Mouse (Mus musculus) cerebellum, adult (tissue): ENCODE results near the gene Gm44511.
"Not testable (repeated sequence)": the region's sequence is repeated elsewhere in the genome, so short reads cannot be mapped to it uniquely, and the experiment has no call there.

Source experiments
- ATAC-seq: cut with Nextera tagmentation; 2 replicates; pipeline ENCODE4 v1.9.2; 2017; ENCODE audit warnings: mild to moderate bottlenecking, moderate library complexity, mixed read lengths; ENCODE audit not compliant: insufficient number of reproducible peaks, low FRiP score, low TSS enrichment

The Gm44511 gene

DNA sequence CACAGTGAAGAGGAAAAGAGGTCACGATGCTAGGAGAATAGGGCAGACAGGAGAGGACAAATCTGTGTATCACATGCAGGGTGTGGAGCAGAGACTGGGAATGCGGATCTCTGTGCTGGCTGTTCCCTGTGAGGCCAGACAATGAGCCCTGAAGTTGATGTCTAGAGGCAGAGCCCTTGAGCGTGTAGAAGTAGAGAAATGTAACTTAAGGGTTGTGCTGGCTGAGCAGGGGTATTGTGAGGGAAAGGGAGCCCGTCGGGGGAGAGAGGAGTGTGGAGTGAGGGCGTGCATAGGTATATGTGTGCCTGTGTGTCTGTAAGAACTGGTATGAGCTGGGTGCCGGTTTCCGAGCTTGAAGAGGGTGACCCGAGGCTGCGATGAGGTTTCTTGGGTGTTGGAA lies 23.6 kb downstream of the Gm44511 start:
- 0 out of 2 replicates have a peak, but pooled peaks have one; percentile 16 for ATAC-seq

DNA sequence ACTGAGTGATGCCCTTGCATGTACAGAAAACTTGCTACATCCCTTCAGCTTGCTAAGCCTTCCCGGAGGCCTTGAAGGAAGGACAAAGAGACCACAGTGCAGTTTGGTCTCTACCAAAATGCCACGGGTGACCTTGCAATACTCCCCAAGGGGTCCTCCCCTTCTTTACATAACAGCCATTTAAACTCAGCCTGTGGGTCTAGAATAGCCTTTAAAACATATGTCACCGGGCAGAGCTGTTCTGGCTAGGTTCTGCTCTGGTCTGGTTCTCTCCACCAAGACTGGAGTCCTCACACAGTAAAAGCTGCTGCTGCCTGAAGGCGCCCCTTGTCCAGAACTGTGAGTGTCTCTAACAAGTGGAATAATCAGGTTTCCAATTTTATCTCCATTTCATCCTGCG lies 25.4 kb downstream of the Gm44511 start:
- ATAC-seq = not testable (repeated sequence)

DNA sequence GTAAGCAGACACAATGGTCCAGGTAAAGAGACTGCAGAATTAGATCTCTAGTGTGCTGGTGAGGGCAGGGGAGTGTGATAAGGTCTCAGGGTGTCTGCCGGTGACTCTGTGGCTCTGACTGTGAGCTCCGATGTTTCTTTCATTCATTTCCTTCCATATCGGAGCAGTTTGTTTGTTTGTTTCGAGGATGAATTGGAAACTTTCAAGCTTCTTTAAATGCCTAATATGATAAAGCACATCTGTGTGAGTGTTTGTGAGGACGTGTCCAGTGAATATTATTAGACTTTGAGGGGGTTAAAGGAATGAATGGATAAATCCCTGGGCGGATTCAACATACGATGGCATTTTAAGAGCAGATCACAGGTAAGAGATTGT lies 26.2 kb downstream of the Gm44511 start:
- no peak for ATAC-seq

DNA sequence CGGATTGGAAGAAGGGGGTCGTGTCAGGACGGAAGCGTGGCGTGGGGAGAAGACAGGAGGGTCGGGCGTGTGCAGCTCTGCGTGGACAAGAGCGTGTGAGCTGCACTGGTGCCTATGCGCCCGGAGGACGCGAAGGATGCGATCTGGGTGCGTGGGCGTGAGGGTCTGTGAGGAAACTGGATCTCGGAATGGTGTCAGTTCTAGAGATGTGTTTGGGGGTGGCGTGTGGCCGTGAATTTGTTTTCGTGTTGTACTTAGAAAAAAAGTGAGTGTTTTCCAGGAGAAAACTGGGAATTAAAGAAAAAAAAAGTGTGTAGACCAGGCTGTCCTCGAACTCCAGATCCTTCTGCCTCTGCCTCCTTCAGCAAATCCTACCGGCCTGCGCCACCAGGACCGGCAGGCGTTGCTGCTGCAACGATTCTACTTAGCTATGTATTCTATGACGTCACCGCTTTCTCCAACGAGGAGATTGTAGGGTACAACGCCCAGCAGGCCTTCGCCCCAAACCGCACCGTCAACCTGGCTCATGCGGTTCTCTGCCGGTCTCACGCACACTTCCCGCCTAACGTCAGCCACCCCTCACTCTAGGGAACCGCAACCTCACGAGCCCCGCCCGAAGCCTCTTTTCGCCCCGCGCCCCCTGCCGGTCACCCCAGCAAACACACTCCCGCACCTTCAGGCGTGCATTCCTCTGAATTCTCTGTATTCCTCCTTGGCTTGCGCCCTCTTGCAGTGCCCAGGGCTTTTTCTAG lies 26.8 kb downstream of the Gm44511 start:
- ATAC-seq = peak; percentile 75

DNA sequence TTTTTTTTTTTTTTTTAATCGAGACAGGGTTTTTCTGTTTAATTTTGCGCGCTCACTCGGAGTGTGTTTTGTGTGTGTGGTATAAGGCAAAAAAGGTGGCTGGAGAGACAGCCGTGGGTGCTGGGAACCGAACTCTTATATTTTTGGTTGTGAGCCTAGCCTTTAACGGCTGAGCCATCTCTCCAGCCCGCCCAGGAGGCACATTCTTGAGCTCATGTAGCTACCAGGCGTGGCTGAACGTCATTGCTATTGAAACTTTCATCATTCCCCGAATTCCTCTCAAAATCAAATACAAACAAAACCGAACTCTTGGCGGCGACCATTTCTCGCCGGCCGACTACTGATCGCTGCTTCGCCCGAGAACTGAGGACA lies 27.4 kb downstream of the Gm44511 start:
- ATAC-seq = not testable (repeated sequence)

DNA sequence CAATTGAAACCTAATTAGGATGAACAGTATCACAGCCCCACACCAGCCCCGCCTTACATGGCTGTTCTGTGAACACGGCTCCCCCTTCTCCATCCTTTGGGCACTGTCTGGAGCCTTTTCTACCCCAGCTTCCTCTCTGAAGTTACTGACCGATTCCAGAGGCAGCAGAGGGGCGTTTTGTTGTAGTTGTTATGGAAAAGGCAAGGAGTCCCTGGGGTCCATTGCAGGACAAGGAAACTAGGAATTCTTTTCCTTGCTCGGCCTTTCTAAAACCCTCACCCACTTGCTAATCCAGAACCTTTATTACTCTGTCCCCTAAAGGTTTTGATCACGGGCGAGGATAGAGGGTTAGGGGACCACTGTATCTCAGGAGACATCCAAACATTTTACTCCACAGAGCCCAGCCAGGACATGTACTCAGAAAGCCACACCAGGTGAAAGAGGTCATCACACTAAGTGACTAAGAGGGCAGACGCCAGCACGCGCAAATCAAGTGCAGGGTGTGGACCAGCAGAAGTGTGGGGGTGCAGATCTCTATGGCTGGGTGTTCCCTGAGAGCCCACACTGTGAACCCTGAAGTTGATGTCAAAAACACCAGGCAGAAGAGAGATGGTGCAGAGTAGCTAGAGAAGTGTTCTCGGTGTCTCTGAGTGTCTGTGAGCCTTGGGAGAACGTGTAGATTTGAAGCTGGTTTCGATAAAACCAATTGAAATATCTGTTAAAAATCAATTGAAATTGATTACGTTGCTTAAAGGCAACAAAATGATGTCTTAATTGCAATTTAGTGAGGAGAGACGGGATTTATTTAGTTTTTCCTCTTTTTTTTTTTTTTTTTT lies 28.0 kb downstream of the Gm44511 start:
- no peak for ATAC-seq

DNA sequence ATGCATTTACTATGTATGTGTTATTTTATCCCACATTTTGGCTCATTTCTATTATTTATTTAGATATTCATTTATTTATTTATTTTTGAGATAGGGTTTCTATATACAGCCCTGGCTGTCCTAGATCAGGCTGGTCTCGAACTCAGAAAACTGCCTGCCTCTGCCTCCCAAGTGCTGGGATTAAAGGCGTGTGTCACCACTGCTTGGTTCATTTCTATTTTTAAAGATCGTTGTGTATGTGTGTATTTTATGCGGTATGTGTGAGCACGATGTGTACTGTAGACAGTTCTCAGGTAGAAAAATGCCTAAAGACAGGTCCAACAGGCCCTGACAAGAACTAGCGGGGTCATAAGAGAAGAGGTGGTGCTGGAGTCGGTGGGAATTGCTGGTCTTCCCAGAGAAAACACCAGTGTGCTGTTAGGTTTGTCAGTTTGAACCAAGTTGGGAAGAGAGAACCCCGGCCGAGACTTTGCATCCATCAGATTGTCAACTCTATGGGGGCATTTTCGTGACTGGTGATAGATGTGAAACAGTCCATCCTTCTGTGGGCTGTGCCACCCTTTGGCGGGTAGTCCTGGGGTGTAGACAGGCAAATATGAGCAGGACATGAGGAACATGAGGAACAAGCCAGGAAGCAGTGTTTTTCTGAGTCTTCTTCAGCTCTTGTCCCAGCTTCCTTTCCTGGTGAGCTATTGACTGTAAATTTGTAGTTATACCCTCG lies 28.8 kb downstream of the Gm44511 start:
- ATAC-seq = no peak

DNA sequence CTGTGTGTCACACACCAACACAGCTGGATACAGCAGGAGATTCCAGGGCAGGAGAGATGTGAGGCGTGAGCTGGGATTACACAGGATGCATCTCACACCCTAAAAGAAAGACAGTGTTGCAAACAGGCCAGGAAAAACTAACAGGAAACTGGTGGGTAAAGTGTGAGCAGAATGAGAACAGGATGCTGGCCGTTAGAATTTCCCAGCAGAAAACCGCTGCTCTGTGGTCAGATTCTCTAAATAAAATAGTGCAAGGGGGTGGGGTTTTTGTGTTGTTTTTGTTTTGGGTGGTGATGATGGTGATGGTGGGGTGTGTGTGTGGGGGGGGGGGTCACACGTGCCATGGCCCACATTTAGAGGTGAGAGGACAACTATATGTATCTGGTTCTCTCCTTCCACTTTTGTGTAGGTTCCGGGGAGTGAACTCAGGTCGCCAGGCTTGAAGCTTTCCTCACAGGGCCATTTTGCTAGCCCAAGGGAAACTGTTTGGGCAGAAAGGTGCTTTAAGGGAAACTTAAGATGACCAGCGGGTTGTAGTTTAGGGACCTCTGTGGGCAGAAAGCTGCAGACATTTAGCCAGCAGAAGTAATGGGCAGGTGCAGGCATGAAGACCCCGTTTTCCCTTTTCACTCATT lies 29.7 kb downstream of the Gm44511 start:
- ATAC-seq = no peak

DNA sequence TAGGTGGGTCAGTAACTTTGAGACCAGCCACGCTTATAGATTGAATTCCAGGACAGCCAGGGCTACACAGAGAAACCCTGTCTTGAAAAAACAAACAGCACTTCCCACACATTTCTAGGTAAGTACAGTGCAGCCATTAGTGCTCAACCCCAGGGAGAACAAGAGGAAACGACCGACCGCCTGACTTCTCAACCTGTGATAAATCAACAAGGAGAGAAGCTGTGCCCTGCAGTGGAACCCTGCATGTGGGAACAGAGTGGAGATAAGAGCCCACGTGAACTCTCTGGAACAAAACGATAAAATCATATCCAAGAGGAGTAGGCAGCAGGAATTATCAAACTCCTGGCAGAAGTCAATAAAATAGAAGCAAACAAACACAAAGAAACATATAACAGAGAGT lies 32.4 kb downstream of the Gm44511 start:
- no peak for ATAC-seq

DNA sequence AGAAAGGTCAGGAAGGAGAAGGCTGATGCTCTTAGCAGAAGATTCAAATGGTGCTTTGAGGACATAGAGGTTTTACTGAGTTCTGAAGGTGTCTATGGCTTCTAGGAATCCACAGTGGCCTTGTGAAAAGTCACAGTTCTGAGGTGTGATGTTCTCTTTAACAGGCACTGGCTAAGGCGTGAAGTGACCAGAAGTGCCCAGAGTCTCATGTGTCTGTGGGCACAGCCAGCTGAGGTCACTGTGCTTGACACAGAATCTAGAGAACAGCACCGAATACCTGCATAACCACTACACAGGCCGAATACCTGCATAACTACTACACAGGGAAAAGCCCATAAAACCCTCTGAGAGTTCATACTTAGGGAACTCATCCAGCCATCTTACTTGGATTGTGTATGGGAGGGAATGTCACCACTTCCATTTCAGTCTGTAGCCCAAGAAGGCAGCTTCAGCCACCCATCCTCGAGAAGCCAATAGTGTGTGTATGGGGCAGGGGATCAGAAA lies 35.6 kb downstream of the Gm44511 start:
- not testable (repeated sequence) for ATAC-seq

DNA sequence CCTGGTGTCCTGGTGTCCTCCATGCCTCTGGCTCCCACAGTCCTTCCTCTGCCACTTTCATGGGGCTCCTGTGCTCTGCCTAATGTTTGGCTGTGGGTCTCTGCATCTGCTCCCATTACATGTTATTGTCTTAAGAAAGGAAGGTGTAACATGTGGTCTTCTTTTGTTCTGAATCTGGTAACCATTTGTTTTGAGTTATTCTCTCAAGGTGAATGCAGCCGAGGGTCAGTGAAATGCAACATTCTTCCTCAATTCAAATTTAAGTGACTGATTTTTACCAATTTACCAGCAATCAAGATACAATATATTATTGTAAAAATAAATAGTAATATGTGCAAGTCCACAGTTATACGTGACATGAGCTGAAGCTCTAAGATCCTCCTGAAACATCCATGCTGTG lies 37.0 kb downstream of the Gm44511 start, which contains the start of gene Klrb1c:
Gene Klrb1c, minus strand, starts transcription at position 101 of the 400 bp plus-strand sequence.
- no peak for ATAC-seq

DNA sequence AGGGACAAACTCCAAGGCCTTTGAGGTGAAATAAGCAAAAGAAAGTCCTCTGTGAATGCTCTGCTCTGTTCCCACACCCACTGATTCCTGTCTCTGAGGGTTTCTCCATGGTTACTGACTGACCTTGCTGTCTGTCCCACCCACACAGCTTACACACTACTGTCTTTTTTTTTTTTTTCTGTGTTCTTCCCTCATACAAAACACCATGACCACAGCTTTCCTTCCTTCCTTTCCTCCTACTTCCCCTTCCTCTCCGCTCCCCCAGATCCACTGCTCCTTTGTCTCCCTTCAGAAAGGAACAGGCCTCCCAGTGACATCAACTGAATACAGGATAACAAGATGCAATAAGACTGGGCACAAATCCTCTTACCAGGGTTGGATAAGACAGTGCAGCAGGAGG lies 37.6 kb downstream of the Gm44511 start:
- ATAC-seq = no peak

DNA sequence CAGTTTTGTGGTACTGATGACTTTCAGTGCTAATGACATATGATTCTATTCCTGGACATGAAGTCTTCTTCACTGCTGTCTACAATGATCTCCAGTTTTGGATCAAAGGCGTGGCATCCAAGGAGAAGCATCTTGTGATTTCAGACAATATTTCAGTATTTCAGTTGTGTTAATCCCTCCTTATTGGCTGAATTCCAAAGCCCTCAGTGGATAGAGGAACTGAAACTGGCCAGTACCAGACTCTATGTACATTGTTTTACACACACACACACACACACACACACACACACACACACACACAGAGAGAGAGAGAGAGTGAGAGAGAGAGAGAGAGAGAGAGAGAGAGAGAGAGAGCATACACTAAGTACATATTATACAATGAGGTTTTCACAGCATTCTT lies 39.7 kb downstream of the Gm44511 start:
- not testable (repeated sequence) for ATAC-seq

DNA sequence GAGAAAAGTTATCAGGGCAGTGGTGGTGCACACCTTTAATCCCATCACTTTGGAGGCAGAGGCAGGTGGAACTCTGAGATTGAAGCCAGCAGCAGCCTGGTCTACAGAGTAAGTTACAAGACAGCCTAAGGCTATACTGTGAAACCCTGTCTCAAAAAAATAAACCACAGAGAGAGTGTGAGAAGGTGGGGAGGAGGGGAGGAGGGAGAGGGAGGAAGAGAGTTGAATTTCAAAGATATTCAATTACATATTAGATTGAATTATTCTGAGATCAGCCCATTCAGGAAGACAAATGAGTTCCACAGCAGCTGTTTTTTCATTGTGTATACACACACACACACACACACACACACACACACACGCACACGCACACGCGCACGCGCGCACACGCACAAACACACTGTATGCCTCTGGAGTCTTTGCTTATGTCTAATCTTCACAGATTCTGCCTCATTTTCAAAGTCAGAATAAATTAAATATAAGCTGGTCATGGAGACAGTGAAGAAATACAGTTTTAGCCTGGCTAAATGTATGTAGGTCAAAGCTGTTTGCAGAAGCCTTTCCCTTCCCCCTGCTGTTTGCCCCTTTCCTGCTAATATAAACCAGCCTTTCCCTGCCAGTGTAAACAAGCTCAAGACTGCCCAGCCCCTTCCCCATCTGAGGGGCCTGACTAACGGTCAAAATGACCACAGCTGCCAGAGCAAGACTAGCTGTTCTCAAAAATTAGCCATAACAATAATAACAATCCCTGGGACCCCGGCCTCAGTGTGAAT lies 56.4 kb downstream of the Gm44511 start:
- no peak for ATAC-seq

DNA sequence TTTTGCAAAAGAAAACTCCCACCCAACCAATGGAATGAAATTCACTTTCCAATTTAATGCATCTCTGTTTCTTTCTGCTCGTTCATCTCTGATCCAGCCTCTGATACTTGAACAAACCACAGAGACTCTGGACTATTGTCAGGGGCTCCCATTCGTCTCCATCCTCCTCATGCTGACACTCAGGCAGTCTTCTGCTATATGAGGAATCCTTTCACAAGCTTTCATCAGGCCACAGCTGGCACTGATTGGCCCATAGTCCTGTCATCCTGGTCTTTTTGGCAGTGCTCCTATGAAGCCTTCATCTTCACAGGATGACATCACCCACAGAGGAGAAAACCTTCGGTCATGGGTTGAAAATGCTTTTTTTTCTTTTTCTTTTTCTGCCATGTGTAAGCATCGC lies 58.1 kb downstream of the Gm44511 start:
- no peak for ATAC-seq

DNA sequence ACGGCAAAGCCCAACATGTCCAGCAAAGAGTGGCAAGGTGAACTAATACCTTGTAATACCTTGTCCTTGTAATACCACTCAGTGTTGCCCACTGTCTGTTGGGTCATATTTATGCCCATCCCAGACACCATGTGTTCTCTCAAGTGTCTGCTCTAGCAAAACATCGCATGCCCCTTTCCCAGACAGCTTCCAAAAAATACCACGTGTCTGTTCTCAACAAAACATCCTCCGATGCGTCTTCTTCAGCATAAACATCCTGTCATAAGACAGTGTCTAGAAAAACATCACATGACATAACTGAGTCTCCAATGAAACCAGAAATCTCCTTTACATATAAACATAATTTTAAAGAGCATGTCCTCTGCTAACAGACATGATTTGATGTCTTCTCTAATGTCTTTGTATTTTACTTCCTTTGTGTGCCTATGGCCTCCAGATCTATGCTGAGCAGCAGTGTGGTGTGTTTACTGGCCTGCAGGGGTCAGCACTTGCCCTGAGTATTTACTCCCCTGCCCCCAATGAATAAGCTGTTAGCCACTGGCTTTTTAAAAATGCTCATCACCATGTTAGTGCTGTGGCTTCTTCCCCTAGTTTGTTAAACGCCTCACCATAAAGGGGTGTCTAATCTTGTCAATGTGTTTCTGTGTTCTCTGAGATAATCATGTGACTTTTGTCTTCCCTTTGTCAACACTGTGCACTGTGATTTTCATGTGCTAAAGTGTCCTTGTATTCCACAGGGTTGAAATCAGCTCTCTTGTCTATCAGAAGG lies 59.4 kb downstream of the Gm44511 start:
- not testable (repeated sequence) for ATAC-seq

DNA sequence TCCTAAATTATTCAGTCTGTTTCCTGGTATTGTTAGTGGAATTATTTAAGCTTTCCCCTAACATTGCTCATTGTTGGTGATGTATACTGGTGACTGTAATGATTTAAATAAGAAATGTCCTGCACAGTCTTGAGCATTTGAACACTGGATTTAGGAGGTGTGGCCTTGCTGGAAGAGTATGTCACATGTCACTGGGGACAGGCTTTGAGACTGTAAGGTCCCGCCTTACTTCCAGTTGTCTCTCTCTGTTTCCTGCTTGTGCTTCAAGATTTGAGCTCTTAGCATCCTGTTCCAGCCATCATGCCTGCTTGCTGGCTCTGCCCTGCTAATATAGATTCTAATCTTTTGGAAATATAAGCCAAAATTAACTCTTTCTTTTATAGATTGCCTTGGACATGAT lies 60.9 kb downstream of the Gm44511 start:
- ATAC-seq = no peak

DNA sequence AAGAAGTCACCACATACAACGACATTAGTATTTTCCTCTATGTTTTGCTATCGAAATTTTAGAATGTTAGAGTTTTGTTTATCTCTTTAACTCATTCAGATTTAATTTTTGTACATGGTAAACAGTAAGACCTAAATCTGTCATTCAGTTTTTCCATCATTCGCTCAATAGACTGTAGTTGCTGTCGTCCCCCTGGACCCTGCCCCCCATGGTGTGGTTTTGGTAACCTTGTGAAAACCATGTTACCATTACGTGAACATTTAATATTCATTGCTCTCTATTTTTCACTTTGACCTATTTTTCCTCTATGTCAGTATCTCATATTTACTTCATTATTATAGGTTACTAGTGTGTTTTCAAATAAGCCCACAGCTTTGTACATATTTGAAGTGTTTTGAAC lies 61.5 kb downstream of the Gm44511 start:
- ATAC-seq = no peak
